Mouse (Mus musculus) heart, embryonic 14.5 days (tissue): ENCODE results near the gene Chst11. TPM values are rescaled to one million over a fixed set of nuclear protein-coding genes. Genes with fewer than 3 reads are reported as not detected.

Experiments used
- ATAC-seq: fragments of 200-750 bp; cut with Nextera tagmentation; 2 replicates; pipeline ENCODE4 v1.8.0; 2017; ENCODE audit warnings: low read depth, moderate TSS enrichment; ENCODE audit not compliant: insufficient number of reproducible peaks, insufficient read depth, low FRiP score
- H3K27ac ChIP-seq, 2 experiments: fragments of 200-500 bp in 1 of 2; fragments of 300-500 bp in 1 of 2; sonication (generic) in 1 of 2; replicated peaks in 1 of 2; 2 replicates each; pipeline ENCODE4 v1.5.1; 2012 to 2014; ENCODE audit warnings: low read depth in 2 of 2, low read length in 2 of 2, control low read depth in 1 of 2, mild to moderate bottlenecking in 1 of 2, mixed read lengths in 1 of 2; ENCODE audit not compliant: control insufficient read depth in 1 of 2, insufficient read depth in 1 of 2
- H3K27me3 ChIP-seq: fragments of 300-500 bp; sonication (generic); 2 replicates; pipeline ENCODE4 v1.6.1; 2014; ENCODE audit warnings: mild to moderate bottlenecking, low read length, control low read depth; ENCODE audit not compliant: control insufficient read depth, insufficient read depth
- H3K36me3 ChIP-seq: fragments of 300-500 bp; sonication (generic); 2 replicates; pipeline ENCODE4 v1.6.1; 2014; ENCODE audit warnings: mild to moderate bottlenecking, control low read depth, low read length, mixed read lengths; ENCODE audit not compliant: control insufficient read depth, insufficient read depth
- H3K4me1 ChIP-seq, 2 experiments: fragments of 200-500 bp in 1 of 2; fragments of 300-500 bp in 1 of 2; sonication (generic) in 1 of 2; 2 replicates each; pipeline ENCODE4 v1.6.1; 2012 to 2014; ENCODE audit warnings: low read length in 2 of 2, control low read depth in 1 of 2, mixed read lengths in 1 of 2; ENCODE audit not compliant: control insufficient read depth in 2 of 2, insufficient read depth in 2 of 2
- H3K4me2 ChIP-seq: fragments of 300-500 bp; sonication (generic); 2 replicates; pipeline ENCODE4 v1.6.1; 2014; ENCODE audit warnings: mild to moderate bottlenecking, low read length
- H3K4me3 ChIP-seq, 2 experiments: fragments of 200-500 bp in 1 of 2; fragments of 300-500 bp in 1 of 2; sonication (generic) in 1 of 2; 2 replicates each; pipeline ENCODE4 v1.5.1; 2012 to 2014; ENCODE audit warnings: low read length in 2 of 2, mild to moderate bottlenecking in 2 of 2, control low read depth in 1 of 2, low read depth in 1 of 2, moderate library complexity in 1 of 2; ENCODE audit not compliant: control insufficient read depth in 1 of 2, insufficient read depth in 1 of 2
- H3K9ac ChIP-seq: fragments of 300-500 bp; sonication (generic); 2 replicates; pipeline ENCODE4 v1.6.1; 2014; ENCODE audit warnings: mild to moderate bottlenecking, low read length
- H3K9me3 ChIP-seq: fragments of 300-500 bp; sonication (generic); 2 replicates; pipeline ENCODE4 v1.6.1; 2016; ENCODE audit warnings: low read length, control low read depth; ENCODE audit not compliant: control insufficient read depth
- WGBS: fragments of 180-500 bp; shearing (Covaris S2); extraction: QIAGEN DNeasy Blood & Tissue Kit; methylation state at CpG from one replicate; pipeline ENCODE4 v1.1.7; 2014; 5-methylcytosine and 5-hydroxymethylcytosine counted together
- polyA plus RNA-seq: library from polyadenylated mRNA; unstranded; fragments of >200 nt; fragmentation: Nextera tagmentation; extraction: Ambion mirVana; gene quantifications from 2 replicates; pipeline ENCODE4 v1.2.1, GENCODE M21; 2014

Chst11 gene
- polyA plus RNA-seq, 1 experiment from 2014 or later = 3.3 TPM

DNA sequence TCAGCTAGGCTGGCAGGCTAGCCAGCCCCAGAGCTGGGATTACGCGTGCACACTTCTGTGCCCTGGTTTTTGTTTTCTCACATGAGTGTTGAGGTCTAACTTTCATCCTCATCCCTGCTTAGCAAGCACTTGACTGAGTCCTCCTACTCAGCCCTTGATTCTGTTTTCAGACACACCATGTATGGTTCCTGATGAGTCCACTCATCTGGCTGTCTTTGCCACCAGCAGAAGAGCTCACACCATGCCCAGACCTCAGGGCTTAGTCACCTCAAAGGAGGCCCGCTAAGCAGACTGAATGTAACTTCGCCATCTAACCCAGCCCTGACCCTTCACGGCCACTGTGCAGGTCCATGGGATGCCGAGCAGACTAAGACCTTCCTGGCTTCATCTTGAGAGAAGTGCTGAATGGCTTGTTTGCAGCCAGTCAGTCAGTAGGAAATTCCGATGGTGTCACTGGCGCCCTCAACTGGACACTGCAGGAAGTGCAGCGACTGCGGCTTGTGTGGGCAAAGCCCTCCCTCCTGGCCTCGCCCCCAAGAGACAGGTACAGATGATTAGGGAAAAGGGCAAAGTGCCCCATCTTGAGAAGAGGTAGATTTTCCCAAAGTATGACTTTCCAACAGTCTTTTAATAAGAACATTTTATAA is 212.5 kb downstream of the Chst11 start:
- WGBS = 55% methylated on average over 11 of the region's 11 CpGs
- H3K4me3 ChIP-seq = no peak overlapping the region
- no peaks in the 10 kb centered on the region for H3K27me3 ChIP-seq
- H3K36me3 ChIP-seq = no peaks in the 10 kb centered on the region
- H3K27ac ChIP-seq = no peak overlapping the region
- no peaks in the 10 kb centered on the region for H3K9me3 ChIP-seq
- H3K4me1 ChIP-seq = peaks cover 8 to 9% of the 10 kb centered on the region in 2 experiments
- no peak overlapping the region for H3K9ac ChIP-seq
- no peak for ATAC-seq
- no peak overlapping the region for H3K4me2 ChIP-seq

DNA sequence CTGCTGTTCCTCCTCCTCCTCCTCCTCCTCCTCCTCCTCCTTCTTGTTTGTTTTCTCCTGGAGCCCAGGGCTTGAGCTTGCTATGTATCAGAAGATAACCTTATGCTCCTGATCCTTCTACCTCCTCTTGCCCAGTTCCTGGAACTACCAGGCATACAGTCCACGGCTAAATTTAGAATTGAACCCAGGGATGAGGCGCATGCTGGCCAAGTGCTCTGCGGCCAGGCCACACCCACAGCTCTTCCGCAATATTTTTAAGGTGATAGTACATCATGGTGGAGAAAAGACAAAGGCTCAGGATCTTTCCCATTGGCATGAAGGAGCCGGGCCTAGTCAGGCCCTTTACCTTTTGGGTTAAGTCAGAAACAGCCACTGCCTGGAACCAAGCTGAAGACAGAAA is 213.4 kb downstream of the Chst11 start:
- no peak overlapping the region for H3K27ac ChIP-seq
- WGBS = 26% methylated on average over 5 of the region's 5 CpGs
- no peak overlapping the region for H3K9ac ChIP-seq
- no peaks in the 10 kb centered on the region for H3K36me3 ChIP-seq
- H3K9me3 ChIP-seq = no peaks in the 10 kb centered on the region
- no peak overlapping the region for H3K4me3 ChIP-seq
- H3K4me2 ChIP-seq = no peak overlapping the region
- no peak; the same call in 1 of the 2 replicates for ATAC-seq
- H3K4me1 ChIP-seq = peaks cover 8 to 9% of the 10 kb centered on the region in 2 experiments
- 0 out of 2 replicates have a peak, but pooled peaks cover 4% of the 10 kb centered on the region for H3K27me3 ChIP-seq

DNA sequence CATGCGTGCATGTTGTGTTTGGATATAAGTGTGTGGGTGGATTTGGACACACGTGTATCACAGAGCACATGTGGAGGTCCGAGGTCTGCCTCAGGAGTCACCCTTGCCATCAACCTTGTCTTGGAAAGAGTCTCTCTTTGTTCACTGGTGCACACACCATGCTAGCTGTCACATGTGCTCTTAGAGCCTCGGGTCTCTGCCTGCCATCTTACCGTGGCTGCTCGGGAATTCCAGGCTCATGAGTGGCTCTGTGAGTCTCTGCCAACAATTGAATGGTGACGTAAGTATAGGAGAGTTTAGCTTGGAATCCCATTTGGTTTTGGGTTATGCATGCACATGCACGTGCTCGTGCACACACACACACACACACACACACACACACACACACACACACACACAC is 214.0 kb downstream of the Chst11 start:
- H3K27me3 ChIP-seq = 0 out of 2 replicates have a peak, but pooled peaks cover 4% of the 10 kb centered on the region
- H3K9ac ChIP-seq = no peak overlapping the region
- H3K4me3 ChIP-seq = no peak overlapping the region
- peaks cover 8 to 9% of the 10 kb centered on the region in 2 experiments for H3K4me1 ChIP-seq
- peak overlapping the region in 1 of 2 experiments; percentile 8; a peak in 1 of 4 replicates for H3K27ac ChIP-seq
- 54% methylated on average over 9 of the region's 9 CpGs for WGBS
- no peaks in the 10 kb centered on the region for H3K9me3 ChIP-seq
- no peaks in the 10 kb centered on the region for H3K36me3 ChIP-seq
- no peak for ATAC-seq
- no peak overlapping the region for H3K4me2 ChIP-seq

DNA sequence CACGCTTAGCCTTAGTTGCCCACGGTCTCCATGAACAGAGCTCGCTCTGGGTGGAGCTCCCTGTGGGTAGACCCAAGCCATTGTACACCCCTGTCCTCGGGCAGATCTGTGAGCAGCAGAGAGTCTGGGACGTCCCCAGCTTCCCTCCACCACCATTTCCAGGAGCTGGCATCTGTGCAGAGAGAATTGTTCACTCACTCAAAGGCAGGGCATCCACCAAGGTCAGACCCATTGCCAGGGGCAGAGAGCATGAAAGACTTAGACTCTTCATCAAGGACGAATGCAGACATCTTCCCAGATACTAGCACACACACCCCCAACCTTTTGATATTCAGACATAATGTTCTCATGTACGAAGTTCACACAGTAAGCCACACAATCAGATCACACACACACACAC is 216.2 kb downstream of the Chst11 start:
- Histone ChIP-seq H3K27ac (no peak overlapping the region), H3K4me1 (peaks cover 8 to 9% of the 10 kb centered on the region in 2 experiments), H3K4me3 (no peak overlapping the region), H3K9me3 (no peaks in the 10 kb centered on the region), H3K36me3 (no peaks in the 10 kb centered on the region), H3K27me3 (0 out of 2 replicates have a peak, but pooled peaks cover 4% of the 10 kb centered on the region), H3K9ac (no peak overlapping the region), H3K4me2 (no peak overlapping the region)
- ATAC-seq = no peak
- 84% methylated on average over 7 of the region's 7 CpGs for WGBS

- Histone ChIP-seq H3K36me3 (no peaks in the 10 kb centered on the region), H3K27ac (no peak overlapping the region), H3K4me1 (peaks cover 8 to 9% of the 10 kb centered on the region in 2 experiments), H3K9me3 (no peaks in the 10 kb centered on the region), H3K4me2 (no peak overlapping the region), H3K4me3 (no peak overlapping the region), H3K9ac (no peak overlapping the region), H3K27me3 (0 out of 2 replicates have a peak, but pooled peaks cover 4% of the 10 kb centered on the region)
- no peak for ATAC-seq
- 81% methylated on average over 14 of the region's 14 CpGs for WGBS
These were observed 217.8 kb downstream of the Chst11 start for GRCm38 (mm10) chr10:83202906-83203702.

- no peak overlapping the region for H3K27ac ChIP-seq
- H3K4me2 ChIP-seq = no peak overlapping the region
- 77% methylated on average over 7 of the region's 7 CpGs for WGBS
- H3K9ac ChIP-seq = no peak overlapping the region
- 0 out of 2 replicates have a peak, but pooled peaks cover under 1% of the 10 kb centered on the region for H3K27me3 ChIP-seq
- H3K4me3 ChIP-seq = no peak overlapping the region
- H3K9me3 ChIP-seq = no peaks in the 10 kb centered on the region
- no peak for ATAC-seq
- H3K36me3 ChIP-seq = no peaks in the 10 kb centered on the region
- H3K4me1 ChIP-seq = no peaks in the 10 kb centered on the region
These were observed 223.1 kb downstream of the Chst11 start for GRCm38 (mm10) chr10:83208436-83208835.

DNA sequence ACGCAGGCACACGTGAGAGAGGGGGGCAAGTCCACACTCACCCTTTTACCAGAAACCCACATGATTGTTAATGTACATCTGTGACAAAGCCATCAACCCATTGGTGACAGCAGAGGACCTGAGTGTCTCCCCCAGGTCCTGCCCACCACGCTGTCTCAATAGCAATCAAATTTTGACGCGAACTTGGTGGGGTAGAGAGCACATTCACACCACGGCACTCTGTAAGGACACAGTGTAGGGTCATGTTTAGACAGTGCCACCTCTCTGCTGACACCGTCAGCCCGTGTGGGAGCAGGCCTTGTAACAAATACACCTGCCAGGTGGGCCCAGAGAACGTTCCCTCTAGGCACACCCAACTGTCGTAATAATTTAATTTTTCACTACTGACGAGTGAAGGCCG is 224.1 kb downstream of the Chst11 start:
- H3K4me2 ChIP-seq = no peak overlapping the region
- WGBS = 90% methylated on average over 12 of the region's 12 CpGs

More for the DNA sequence above, 224.1 kb downstream of the Chst11 start:
- Histone ChIP-seq H3K4me1 (no peaks in the 10 kb centered on the region), H3K27ac (no peak overlapping the region), H3K9ac (no peak overlapping the region), H3K4me3 (no peak overlapping the region), H3K36me3 (no peaks in the 10 kb centered on the region), H3K9me3 (no peaks in the 10 kb centered on the region), H3K27me3 (no peaks in the 10 kb centered on the region)
- no peak for ATAC-seq
